ENCODE assay signal across 22 mouse cellular contexts in the genomic region with DNA sequence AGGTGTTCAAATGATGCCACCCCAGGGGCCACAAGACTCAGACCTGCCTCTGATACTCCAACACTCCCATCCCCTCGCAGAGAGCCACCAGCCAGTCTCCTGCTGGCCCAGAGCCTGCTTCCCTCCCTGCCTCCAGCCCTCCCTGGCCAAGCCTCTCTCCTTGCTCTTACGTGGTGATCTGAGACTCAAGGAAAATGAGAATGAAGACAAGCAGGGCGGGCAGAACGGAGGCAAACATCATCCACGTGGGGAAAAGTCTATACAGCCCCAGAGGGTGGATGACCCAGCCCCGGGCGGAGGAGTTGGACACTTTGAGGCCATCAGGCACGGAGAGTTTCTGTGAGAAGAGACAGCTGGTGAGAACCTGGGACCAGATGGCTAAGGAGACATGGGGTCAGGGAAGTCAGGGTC. TPM values are rescaled to one million over a fixed set of nuclear protein-coding genes. Genes with fewer than 3 reads are reported as not detected.
DNase-seq lines count a peak whose midpoint lies in the region; ATAC-seq and TF ChIP-seq lines count a peak whose summit lies in the region.
"Had no signal": no experiment of that assay in that cellular context is flagged by ENCODE, and none has a peak within 500 bp of the region (broad histone marks: within the 10 kb centered on the region; RNA-seq: fewer than 3 reads in every experiment).

No protein-coding gene starts in this region.

- ATAC-seq in embryonic facial prominence, embryonic 14.5 days (ENCODE audit: low read depth), result no peak
- no peak for ATAC-seq in neural tube, embryonic 12.5 days (ENCODE audit: low FRiP score, low read depth)
- no peak for ATAC-seq in neural tube, embryonic 15.5 days (ENCODE audit: low FRiP score)
- ATAC-seq in liver, embryonic 15.5 days (ENCODE audit: insufficient read depth), result no peak
- no peak for ATAC-seq in midbrain, embryonic 14.5 days (ENCODE audit: low FRiP score, low TSS enrichment)
- ATAC-seq: hindbrain, embryonic 16.5 days had no signal

- no peak overlapping the region for H3K4me3 ChIP-seq in embryonic facial prominence, embryonic 14.5 days (ENCODE audit: low read depth, low read length)
- H3K4me3 ChIP-seq in embryonic facial prominence, embryonic 10.5 days, result no peak overlapping the region
- no peak overlapping the region for H3K4me3 ChIP-seq in neural tube, embryonic 12.5 days
- no peak overlapping the region for H3K4me3 ChIP-seq in neural tube, embryonic 15.5 days (replicated peaks)
- H3K4me3 ChIP-seq in liver, embryonic 15.5 days (replicated peaks), result peak overlapping the region; percentile 14
- no peak overlapping the region for H3K4me3 ChIP-seq in midbrain, embryonic 14.5 days (replicated peaks; ENCODE audit: low read depth, low read length)
- H3K4me3 ChIP-seq in thymus, adult 2 months (ENCODE audit: control insufficient read depth, insufficient read depth, low read length), result no peak overlapping the region
- H3K4me3 ChIP-seq: embryonic facial prominence, embryonic 12.5 days; heart, embryonic 10.5 days; left cerebral cortex, adult 2 months; limb, embryonic 15.5 days; megakaryocyte, embryonic 14.5 days; neural tube, embryonic 13.5 days had no signal

- H3K27ac ChIP-seq in embryonic facial prominence, embryonic 14.5 days (replicated peaks; ENCODE audit: low read depth, low read length), result no peak overlapping the region
- H3K27ac ChIP-seq in embryonic facial prominence, embryonic 10.5 days (replicated peaks), result no peak overlapping the region
- H3K27ac ChIP-seq in neural tube, embryonic 12.5 days, result no peak overlapping the region
- H3K27ac ChIP-seq in neural tube, embryonic 15.5 days (replicated peaks), result no peak overlapping the region
- H3K27ac ChIP-seq in liver, embryonic 15.5 days (replicated peaks), result peak overlapping the region; percentile 64
- H3K27ac ChIP-seq in midbrain, embryonic 14.5 days (replicated peaks; ENCODE audit: low read depth, low read length), result no peak overlapping the region
- no peak overlapping the region for H3K27ac ChIP-seq in thymus, adult 2 months (ENCODE audit: control insufficient read depth, insufficient read depth, low read length)
- H3K27ac ChIP-seq: embryonic facial prominence, embryonic 12.5 days; heart, embryonic 10.5 days; left cerebral cortex, adult 2 months; limb, embryonic 15.5 days; neural tube, embryonic 13.5 days had no signal

- 0 out of 2 replicates have a peak overlapping the region, but pooled peaks have one; percentile 14 for H3K9ac ChIP-seq in embryonic facial prominence, embryonic 14.5 days (ENCODE audit: low read depth, low read length)
- 0 out of 2 replicates have a peak overlapping the region, but pooled peaks have one; percentile 1 for H3K9ac ChIP-seq in neural tube, embryonic 12.5 days
- no peak overlapping the region for H3K9ac ChIP-seq in neural tube, embryonic 15.5 days (replicated peaks)
- 0 out of 2 replicates have a peak overlapping the region, but pooled peaks have one; percentile 7 for H3K9ac ChIP-seq in liver, embryonic 15.5 days
- H3K9ac ChIP-seq in midbrain, embryonic 14.5 days (replicated peaks; ENCODE audit: low read length), result no peak overlapping the region
- H3K9ac ChIP-seq: embryonic facial prominence, embryonic 12.5 days; limb, embryonic 15.5 days; neural tube, embryonic 13.5 days had no signal

- no peak for TF ChIP-seq POLR2A in thymus, adult 2 months (IDR thresholded peaks at IDR 0.05; ENCODE audit: control insufficient read depth, extremely low read depth, insufficient read depth, low read length, poor library complexity)

- no peaks in the 10 kb centered on the region for H3K36me3 ChIP-seq in embryonic facial prominence, embryonic 14.5 days (ENCODE audit: control insufficient read depth, insufficient read depth, low read length)
- no peaks in the 10 kb centered on the region for H3K36me3 ChIP-seq in embryonic facial prominence, embryonic 10.5 days (replicated peaks)
- H3K36me3 ChIP-seq in neural tube, embryonic 12.5 days, result no peaks in the 10 kb centered on the region
- H3K36me3 ChIP-seq in neural tube, embryonic 15.5 days, result no peaks in the 10 kb centered on the region
- H3K36me3 ChIP-seq in liver, embryonic 15.5 days (replicated peaks), result peaks cover 100% of the 10 kb centered on the region
- H3K36me3 ChIP-seq in midbrain, embryonic 14.5 days (ENCODE audit: control insufficient read depth, insufficient read depth, low read length), result no peaks in the 10 kb centered on the region
- H3K36me3 ChIP-seq in thymus, adult 2 months (ENCODE audit: control insufficient read depth, insufficient read depth, low read length), result no peaks in the 10 kb centered on the region
- H3K36me3 ChIP-seq: embryonic facial prominence, embryonic 12.5 days; limb, embryonic 15.5 days; neural tube, embryonic 13.5 days had no signal

- H3K9me3 ChIP-seq in embryonic facial prominence, embryonic 14.5 days (ENCODE audit: control insufficient read depth, low read length), result no peaks in the 10 kb centered on the region
- no peaks in the 10 kb centered on the region for H3K9me3 ChIP-seq in embryonic facial prominence, embryonic 10.5 days
- H3K9me3 ChIP-seq in neural tube, embryonic 12.5 days, result no peaks in the 10 kb centered on the region
- no peaks in the 10 kb centered on the region for H3K9me3 ChIP-seq in neural tube, embryonic 15.5 days (replicated peaks)
- H3K9me3 ChIP-seq in liver, embryonic 15.5 days (replicated peaks), result no peaks in the 10 kb centered on the region
- H3K9me3 ChIP-seq in midbrain, embryonic 14.5 days (ENCODE audit: control insufficient read depth, low read length), result no peaks in the 10 kb centered on the region
- H3K9me3 ChIP-seq: embryonic facial prominence, embryonic 12.5 days; heart, embryonic 10.5 days; limb, embryonic 15.5 days; megakaryocyte, embryonic 14.5 days; neural tube, embryonic 13.5 days had no signal

- WGBS in embryonic facial prominence, embryonic 14.5 days, result 35% methylated on average over 8 of the region's 8 CpGs
- WGBS in embryonic facial prominence, embryonic 10.5 days, result 44% methylated on average over 8 of the region's 8 CpGs
- WGBS in neural tube, embryonic 12.5 days, result 51% methylated on average over 8 of the region's 8 CpGs
- 51% methylated on average over 8 of the region's 8 CpGs for WGBS in neural tube, embryonic 15.5 days
- 44% methylated on average over 8 of the region's 8 CpGs for WGBS in liver, embryonic 15.5 days (ENCODE audit: insufficient replicate concordance)
- 51% methylated on average over 8 of the region's 8 CpGs for WGBS in midbrain, embryonic 14.5 days
- 55% methylated on average over 8 of the region's 8 CpGs for WGBS in thymus, adult 2 months

- H3K4me2 ChIP-seq in embryonic facial prominence, embryonic 14.5 days (ENCODE audit: low read depth, low read length), result no peak overlapping the region
- H3K4me2 ChIP-seq in neural tube, embryonic 12.5 days (replicated peaks), result no peak overlapping the region
- no peak overlapping the region for H3K4me2 ChIP-seq in neural tube, embryonic 15.5 days
- peak overlapping the region; percentile 79 for H3K4me2 ChIP-seq in liver, embryonic 15.5 days
- H3K4me2 ChIP-seq in midbrain, embryonic 14.5 days (ENCODE audit: low read length), result no peak overlapping the region
- H3K4me2 ChIP-seq: embryonic facial prominence, embryonic 12.5 days; limb, embryonic 15.5 days; neural tube, embryonic 13.5 days had no signal

- no peaks in the 10 kb centered on the region for H3K27me3 ChIP-seq in embryonic facial prominence, embryonic 14.5 days (replicated peaks; ENCODE audit: control insufficient read depth, insufficient read depth, low read length)
- H3K27me3 ChIP-seq in embryonic facial prominence, embryonic 10.5 days (replicated peaks; ENCODE audit: low read depth, poor library complexity, severe bottlenecking), result peaks cover 12% of the 10 kb centered on the region
- no peaks in the 10 kb centered on the region for H3K27me3 ChIP-seq in neural tube, embryonic 12.5 days (replicated peaks)
- peaks cover 3% of the 10 kb centered on the region for H3K27me3 ChIP-seq in neural tube, embryonic 15.5 days (replicated peaks)
- peaks cover 43% of the 10 kb centered on the region for H3K27me3 ChIP-seq in liver, embryonic 15.5 days
- no peaks in the 10 kb centered on the region for H3K27me3 ChIP-seq in midbrain, embryonic 14.5 days (ENCODE audit: control insufficient read depth, insufficient read depth, low read length)
- no peaks in the 10 kb centered on the region for H3K27me3 ChIP-seq in thymus, adult 2 months (ENCODE audit: control insufficient read depth, insufficient read depth, low read length)

- no peaks in the 10 kb centered on the region for H3K4me1 ChIP-seq in embryonic facial prominence, embryonic 14.5 days (ENCODE audit: control insufficient read depth, insufficient read depth, low read length)
- 0 out of 2 replicates have a peak, but pooled peaks cover under 1% of the 10 kb centered on the region for H3K4me1 ChIP-seq in embryonic facial prominence, embryonic 10.5 days
- no peaks in the 10 kb centered on the region for H3K4me1 ChIP-seq in neural tube, embryonic 12.5 days
- H3K4me1 ChIP-seq in neural tube, embryonic 15.5 days, result no peaks in the 10 kb centered on the region
- peaks cover 91% of the 10 kb centered on the region for H3K4me1 ChIP-seq in liver, embryonic 15.5 days (replicated peaks)
- no peaks in the 10 kb centered on the region for H3K4me1 ChIP-seq in midbrain, embryonic 14.5 days (ENCODE audit: control insufficient read depth, insufficient read depth, low read length)
- H3K4me1 ChIP-seq in thymus, adult 2 months (replicated peaks; ENCODE audit: control insufficient read depth, insufficient read depth, low read length), result no peaks in the 10 kb centered on the region
- H3K4me1 ChIP-seq: embryonic facial prominence, embryonic 12.5 days; heart, embryonic 10.5 days; megakaryocyte, embryonic 14.5 days; neural tube, embryonic 13.5 days had no signal

- DNase-seq in embryonic facial prominence, embryonic 14.5 days (ENCODE audit: low spot score), result no peak
- DNase-seq in embryonic facial prominence, embryonic 10.5 days (ENCODE audit: low spot score), result no peak
- DNase-seq in cerebellum, postnatal 10 days, result peak; percentile 78 to 79
- DNase-seq in midbrain, embryonic 14.5 days, result no peak
- DNase-seq in thymus, adult 2 months, result no peak
- DNase-seq: gastrocnemius, postnatal 36 days; heart, postnatal 36 days; kidney, adult 11 months; kidney, postnatal 10 days; lung, postnatal 10 days; right cerebral cortex, postnatal 4 days; thymus, adult 18-20 months had no signal

- TF ChIP-seq CTCF in thymus, adult 2 months (IDR thresholded peaks at IDR 0.05; ENCODE audit: borderline replicate concordance, control insufficient read depth, extremely low read depth, insufficient read depth, low read length, poor library complexity), result no peak

RNA-seq across cellular contexts. Expression of a gene that starts 13.0 kb away (rescaled TPM):
- 6.0 and 6.8 TPM in 2 replicates for polyA plus RNA-seq in embryonic facial prominence, embryonic 14.5 days (2014; fragmentation: Nextera tagmentation; extraction: Ambion mirVana)
- polyA plus RNA-seq in embryonic facial prominence, embryonic 10.5 days (2016; fragmentation: Nextera tagmentation; extraction: Ambion mirVana), result 29.7 and 33.8 TPM in 2 replicates
- polyA plus RNA-seq in neural tube, embryonic 12.5 days (2016; fragmentation: Nextera tagmentation; extraction: Ambion mirVana), result 18.8 and 23.6 TPM in 2 replicates
- 2.5 and 3.5 TPM in 2 replicates for polyA plus RNA-seq in neural tube, embryonic 15.5 days (2015; fragmentation: Nextera tagmentation; extraction: Ambion mirVana)
- 1,073 and 1,204 TPM in 2 replicates for polyA plus RNA-seq in liver, embryonic 15.5 days (2015; fragmentation: Nextera tagmentation; extraction: Ambion mirVana)
- polyA plus RNA-seq in midbrain, embryonic 14.5 days (2014; fragmentation: Nextera tagmentation; extraction: Ambion mirVana), result 0.51 and 2.3 TPM in 2 replicates
- 0.11 and 0.34 TPM in 2 replicates for polyA plus RNA-seq in thymus, adult 2 months (2012; rRNA removed)

RNA-seq across cellular contexts. Expression of a gene that starts 33.5 kb away (rescaled TPM):
- polyA plus RNA-seq in embryonic facial prominence, embryonic 14.5 days (2014; fragmentation: Nextera tagmentation; extraction: Ambion mirVana), result 73.3 and 83.9 TPM in 2 replicates
- polyA plus RNA-seq in embryonic facial prominence, embryonic 10.5 days (2016; fragmentation: Nextera tagmentation; extraction: Ambion mirVana), result 94.2 and 96.3 TPM in 2 replicates
- polyA plus RNA-seq in neural tube, embryonic 12.5 days (2016; fragmentation: Nextera tagmentation; extraction: Ambion mirVana), result 98.7 and 101 TPM in 2 replicates
- polyA plus RNA-seq in neural tube, embryonic 15.5 days (2015; fragmentation: Nextera tagmentation; extraction: Ambion mirVana), result 68.9 and 79.5 TPM in 2 replicates
- polyA plus RNA-seq in liver, embryonic 15.5 days (2015; fragmentation: Nextera tagmentation; extraction: Ambion mirVana), result 50.9 and 55.2 TPM in 2 replicates
- polyA plus RNA-seq in midbrain, embryonic 14.5 days (2014; fragmentation: Nextera tagmentation; extraction: Ambion mirVana), result 77.6 and 84.4 TPM in 2 replicates
- 59.7 and 67.9 TPM in 2 replicates for polyA plus RNA-seq in thymus, adult 2 months (2012; rRNA removed)

RNA-seq across cellular contexts. Expression of a gene that starts 40.2 kb away (rescaled TPM):
- 7.1 and 7.8 TPM in 2 replicates for polyA plus RNA-seq in embryonic facial prominence, embryonic 14.5 days (2014; fragmentation: Nextera tagmentation; extraction: Ambion mirVana)
- 10.0 and 11.9 TPM in 2 replicates for polyA plus RNA-seq in embryonic facial prominence, embryonic 10.5 days (2016; fragmentation: Nextera tagmentation; extraction: Ambion mirVana)
- polyA plus RNA-seq in neural tube, embryonic 12.5 days (2016; fragmentation: Nextera tagmentation; extraction: Ambion mirVana), result 152 and 171 TPM in 2 replicates
- 111 and 138 TPM in 2 replicates for polyA plus RNA-seq in neural tube, embryonic 15.5 days (2015; fragmentation: Nextera tagmentation; extraction: Ambion mirVana)
- 2.2 and 2.4 TPM in 2 replicates for polyA plus RNA-seq in liver, embryonic 15.5 days (2015; fragmentation: Nextera tagmentation; extraction: Ambion mirVana)
- 113 and 165 TPM in 2 replicates for polyA plus RNA-seq in midbrain, embryonic 14.5 days (2014; fragmentation: Nextera tagmentation; extraction: Ambion mirVana)
- 7.9 and 8.1 TPM in 2 replicates for polyA plus RNA-seq in thymus, adult 2 months (2012; rRNA removed)

RNA-seq across cellular contexts. Expression of a gene that starts 54.7 kb away (rescaled TPM):
- 190 and 194 TPM in 2 replicates for polyA plus RNA-seq in embryonic facial prominence, embryonic 14.5 days (2014; fragmentation: Nextera tagmentation; extraction: Ambion mirVana)
- 229 and 241 TPM in 2 replicates for polyA plus RNA-seq in embryonic facial prominence, embryonic 10.5 days (2016; fragmentation: Nextera tagmentation; extraction: Ambion mirVana)
- 148 and 162 TPM in 2 replicates for polyA plus RNA-seq in neural tube, embryonic 12.5 days (2016; fragmentation: Nextera tagmentation; extraction: Ambion mirVana)
- 161 and 175 TPM in 2 replicates for polyA plus RNA-seq in neural tube, embryonic 15.5 days (2015; fragmentation: Nextera tagmentation; extraction: Ambion mirVana)
- polyA plus RNA-seq in liver, embryonic 15.5 days (2015; fragmentation: Nextera tagmentation; extraction: Ambion mirVana), result 451 and 525 TPM in 2 replicates
- 132 and 144 TPM in 2 replicates for polyA plus RNA-seq in midbrain, embryonic 14.5 days (2014; fragmentation: Nextera tagmentation; extraction: Ambion mirVana)
- polyA plus RNA-seq in thymus, adult 2 months (2012; rRNA removed), result 227 and 235 TPM in 2 replicates

RNA-seq across cellular contexts. Expression of a gene that starts 56.6 kb away (rescaled TPM):
- polyA plus RNA-seq in embryonic facial prominence, embryonic 14.5 days (2014; fragmentation: Nextera tagmentation; extraction: Ambion mirVana), result 19.5 and 20.8 TPM in 2 replicates
- polyA plus RNA-seq in embryonic facial prominence, embryonic 10.5 days (2016; fragmentation: Nextera tagmentation; extraction: Ambion mirVana), result 15.6 and 18.2 TPM in 2 replicates
- polyA plus RNA-seq in neural tube, embryonic 12.5 days (2016; fragmentation: Nextera tagmentation; extraction: Ambion mirVana), result 27.5 and 27.6 TPM in 2 replicates
- 27.2 and 28.1 TPM in 2 replicates for polyA plus RNA-seq in neural tube, embryonic 15.5 days (2015; fragmentation: Nextera tagmentation; extraction: Ambion mirVana)
- 3.8 and 4.6 TPM in 2 replicates for polyA plus RNA-seq in liver, embryonic 15.5 days (2015; fragmentation: Nextera tagmentation; extraction: Ambion mirVana)
- 38.5 and 42.4 TPM in 2 replicates for polyA plus RNA-seq in midbrain, embryonic 14.5 days (2014; fragmentation: Nextera tagmentation; extraction: Ambion mirVana)
- polyA plus RNA-seq in thymus, adult 2 months (2012; rRNA removed), result 89.9 TPM in 2 replicates

Comparison
In these comparisons a context has a peak if more than half of its experiments do, and no peak if none do; other contexts are left out.
1. H3K9ac ChIP-seq: peak in embryonic facial prominence, embryonic 14.5 days (single experiment), neural tube, embryonic 12.5 days (single experiment) and liver, embryonic 15.5 days (single experiment); none in neural tube, embryonic 15.5 days (single experiment) and midbrain, embryonic 14.5 days (single experiment).
2. DNase-seq: peak in cerebellum, postnatal 10 days (2 of 2); none in embryonic facial prominence, embryonic 14.5 days (single experiment), embryonic facial prominence, embryonic 10.5 days (single experiment), midbrain, embryonic 14.5 days (single experiment) and thymus, adult 2 months (single experiment).
3. RNA of a gene that starts 13.0 kb away (polyA plus RNA-seq): 1,073 to 1,204 TPM in liver, embryonic 15.5 days; 29.7 to 33.8 TPM in embryonic facial prominence, embryonic 10.5 days, 18.8 to 23.6 TPM in neural tube, embryonic 12.5 days, 6.0 to 6.8 TPM in embryonic facial prominence, embryonic 14.5 days, 2.5 to 3.5 TPM in neural tube, embryonic 15.5 days, 0.51 to 2.3 TPM in midbrain, embryonic 14.5 days and 0.11 to 0.34 TPM in thymus, adult 2 months; every median in the first group is over 10 times any median in the second.